Mouse (Mus musculus): Measurements from ENCODE around the gene Pex13.

- TF ChIP-seq CTCF (IDR thresholded peaks at IDR 0.05) (no peak), EP300 (IDR thresholded peaks at IDR 0.05) (no peak)
Observed at GRCm38 (mm10) chr11:23633879-23634215, 31.9 kb downstream of the Pex13 start.

Data from lung, postnatal 0 days (tissue).